16 mouse cellular contexts compared by ENCODE assay signal in the genomic region with DNA sequence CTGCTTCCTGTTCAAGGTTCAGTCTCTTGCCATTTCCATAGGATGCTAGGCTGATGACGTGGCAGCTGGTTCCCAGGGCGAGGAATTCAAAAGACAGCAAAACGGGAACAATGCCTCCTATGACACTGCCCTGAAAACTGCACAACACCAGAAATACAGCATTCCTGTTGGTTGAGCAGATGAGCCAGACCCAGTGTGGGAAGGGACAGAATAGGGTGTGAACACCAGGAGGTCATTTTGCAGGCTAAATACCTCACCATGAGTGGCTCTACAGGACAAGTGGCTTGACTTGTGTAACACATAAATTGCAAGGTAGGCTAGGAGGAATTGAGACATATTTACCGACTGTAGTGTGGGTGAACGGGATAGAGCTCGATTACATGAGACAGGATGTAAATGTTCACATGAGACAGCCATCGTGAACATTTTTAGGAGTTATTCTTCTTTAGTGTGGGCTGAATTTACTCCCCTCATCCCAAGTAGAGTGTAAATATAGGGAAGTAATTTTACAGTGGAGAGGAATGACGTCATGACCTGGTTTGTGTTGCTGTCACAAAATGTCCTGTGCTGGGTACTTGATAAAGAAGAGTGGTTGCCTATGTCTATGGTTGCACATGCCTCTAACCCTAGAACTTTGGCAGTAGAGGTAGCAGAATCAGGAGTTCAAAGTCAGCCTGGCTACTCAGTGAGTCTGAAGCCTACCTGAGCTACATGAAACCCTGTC.
A peak's percentile ranks its signal among the peaks of the same experiment; 100 is the strongest.
DNase-seq lines count a peak whose midpoint lies in the region; ATAC-seq and TF ChIP-seq lines count a peak whose summit lies in the region.
"Had no signal": no experiment of that assay in that cellular context is flagged by ENCODE, and none has a peak within 500 bp of the region (broad histone marks: within the 10 kb centered on the region; RNA-seq: fewer than 3 reads in every experiment).

No protein-coding gene starts in this region.

- no peak for TF ChIP-seq POLR2A in lung, adult 2 months (IDR thresholded peaks at IDR 0.05; ENCODE audit: borderline replicate concordance, extremely low read depth, low read depth, low read length)

- H3K27ac ChIP-seq in intestine, embryonic 15.5 days: no peak overlapping the region
- H3K27ac ChIP-seq: embryonic facial prominence, embryonic 12.5 days; hindbrain, embryonic 12.5 days; kidney, postnatal 0 days had no signal

- H3K4me2 ChIP-seq in intestine, embryonic 15.5 days (replicated peaks): no peak overlapping the region
- H3K4me2 ChIP-seq: embryonic facial prominence, embryonic 12.5 days; hindbrain, embryonic 12.5 days; midbrain, embryonic 11.5 days had no signal

- peak; percentile 61 for ATAC-seq in granulocyte monocyte progenitor cell, adult 5-6 weeks (replicated peaks; ENCODE audit: poor library complexity, severe bottlenecking)
- no peak for ATAC-seq in intestine, embryonic 15.5 days
- ATAC-seq: activated CD4-positive, CD25-positive, alpha-beta regulatory T cell, adult 4 months; intestine, embryonic 16.5 days had no signal

- TF ChIP-seq CTCF in lung, adult 2 months (IDR thresholded peaks at IDR 0.05; ENCODE audit: insufficient read depth, low read length): no peak

- H3K4me3 ChIP-seq in lung, adult 2 months (replicated peaks; ENCODE audit: extremely low read depth, low read depth, low read length): no peak overlapping the region
- H3K4me3 ChIP-seq in intestine, embryonic 15.5 days (replicated peaks): no peak overlapping the region
- H3K4me3 ChIP-seq: embryonic facial prominence, embryonic 12.5 days; hindbrain, embryonic 12.5 days had no signal

- WGBS in lung, adult 2 months: 53% methylated on average over 8 of the region's 8 CpGs
- WGBS in intestine, embryonic 15.5 days: 84% methylated on average over 8 of the region's 8 CpGs

- H3K9me3 ChIP-seq in intestine, embryonic 15.5 days: no peaks in the 10 kb centered on the region
- H3K9me3 ChIP-seq: embryonic facial prominence, embryonic 12.5 days; G1E; hindbrain, embryonic 12.5 days had no signal

- peaks cover 7% of the 10 kb centered on the region for H3K4me1 ChIP-seq in lung, adult 2 months (ENCODE audit: control insufficient read depth, insufficient read depth, low read length)
- peaks cover 9% of the 10 kb centered on the region; the same call in 1 of the 2 replicates for H3K4me1 ChIP-seq in intestine, embryonic 15.5 days (replicated peaks)
- H3K4me1 ChIP-seq: embryonic facial prominence, embryonic 12.5 days; hindbrain, embryonic 12.5 days had no signal

- DNase-seq in lung, adult 18-20 months: peak; percentile 71 to 88
- no peak for DNase-seq in lung, adult 2 months
- DNase-seq in lung, postnatal 25 days (ENCODE audit: low spot score): peak; percentile 85
- no peak for DNase-seq in layer of hippocampus, adult 9-11 months
- DNase-seq in spleen, postnatal 10 days (ENCODE audit: low spot score in 2 of 2): no peak
- DNase-seq: gastrocnemius, postnatal 36 days; thymus, postnatal 4 days had no signal

- no peak overlapping the region for H3K9ac ChIP-seq in intestine, embryonic 15.5 days
- H3K9ac ChIP-seq: embryonic facial prominence, embryonic 12.5 days; hindbrain, embryonic 12.5 days had no signal

- no peaks in the 10 kb centered on the region for H3K27me3 ChIP-seq in intestine, embryonic 15.5 days (replicated peaks)
- H3K27me3 ChIP-seq: embryonic facial prominence, embryonic 12.5 days; hindbrain, embryonic 12.5 days had no signal

- no peaks in the 10 kb centered on the region for H3K36me3 ChIP-seq in intestine, embryonic 15.5 days
- H3K36me3 ChIP-seq: embryonic facial prominence, embryonic 12.5 days; G1E; hindbrain, embryonic 12.5 days had no signal

Comparison
In these comparisons a context has a peak if more than half of its experiments do, and no peak if none do; other contexts are left out.
1. DNase-seq: peak in lung, adult 18-20 months (2 of 2) and lung, postnatal 25 days (single experiment); none in lung, adult 2 months (single experiment), layer of hippocampus, adult 9-11 months (single experiment) and spleen, postnatal 10 days (0 of 2).